Mouse (Mus musculus): Measurements from ENCODE around the gene Cbx1.

The Cbx1 gene

GRCm38 (mm10) chr11:96814443-96814842, 25.5 kb downstream of the Cbx1 start:
- in situ Hi-C loops (cut with MboI): no loop called here

- in situ Hi-C loops (cut with MboI): no loop called here
Measured at GRCm38 (mm10) chr11:96815895-96816294, 27.0 kb downstream of the Cbx1 start.

GRCm38 (mm10) chr11:96816494-96816893, 27.6 kb downstream of the Cbx1 start:
- in situ Hi-C loops (cut with MboI): no loop called here

- in situ Hi-C loops (cut with MboI): no loop called here
Measured at GRCm38 (mm10) chr11:96816979-96817378, 28.1 kb downstream of the Cbx1 start.

- in situ Hi-C loops (cut with MboI): no loop called here
Measured at GRCm38 (mm10) chr11:96818128-96818710, 29.3 kb downstream of the Cbx1 start.

- in situ Hi-C loops (cut with MboI): no loop called here
Measured at GRCm38 (mm10) chr11:96821956-96822355, 33.0 kb downstream of the Cbx1 start.

GRCm38 (mm10) chr11:96822675-96823470, 33.9 kb downstream of the Cbx1 start:
- in situ Hi-C loops (cut with MboI): no loop called here

- in situ Hi-C loops (cut with MboI): no loop called here
Measured at GRCm38 (mm10) chr11:96823471-96823837, 34.5 kb downstream of the Cbx1 start.

GRCm38 (mm10) chr11:96823880-96824782, 35.2 kb downstream of the Cbx1 start:
- in situ Hi-C loops (cut with MboI): no loop called here

GRCm38 (mm10) chr11:96824783-96825495, 36.0 kb downstream of the Cbx1 start:
- in situ Hi-C loops (cut with MboI): no loop called here

GRCm38 (mm10) chr11:96826481-96826880, 37.6 kb downstream of the Cbx1 start:
- in situ Hi-C loops (cut with MboI): no loop called here

GRCm38 (mm10) chr11:96827062-96827581, 38.2 kb downstream of the Cbx1 start:
- in situ Hi-C loops (cut with MboI): no loop called here

- in situ Hi-C loops (cut with MboI): no loop called here
Measured at GRCm38 (mm10) chr11:96827917-96828316, 39.0 kb downstream of the Cbx1 start.

GRCm38 (mm10) chr11:96828881-96829280, 40.0 kb downstream of the Cbx1 start:
- in situ Hi-C loops (cut with MboI): no loop called here

GRCm38 (mm10) chr11:96829403-96829812, 40.5 kb downstream of the Cbx1 start:
- in situ Hi-C loops (cut with MboI): no loop called here

- in situ Hi-C loops (cut with MboI): no loop called here
Measured at GRCm38 (mm10) chr11:96829813-96830538, 41.0 kb downstream of the Cbx1 start, which contains the start of gene Nfe2l1. TSS of gene Nfe2l1 (minus strand) at chr11:96829968.

GRCm38 (mm10) chr11:96830539-96831216, 41.8 kb downstream of the Cbx1 start:
- in situ Hi-C loops (cut with MboI): no loop called here

- in situ Hi-C loops (cut with MboI): no loop called here
Measured at GRCm38 (mm10) chr11:96831516-96831915, 42.6 kb downstream of the Cbx1 start.

GRCm38 (mm10) chr11:96832541-96832940, 43.6 kb downstream of the Cbx1 start:
- in situ Hi-C loops (cut with MboI): no loop called here

- in situ Hi-C loops (cut with MboI): no loop called here
Measured at GRCm38 (mm10) chr11:96832973-96833372, 44.0 kb downstream of the Cbx1 start.

Data from mature B cell (primary cell).